Mouse (Mus musculus): ENCODE data around the gene Bcar3. TPM values are rescaled to one million over a fixed set of nuclear protein-coding genes. Genes with fewer than 3 reads are reported as not detected.

Bcar3 gene
- total and polyA plus RNA-seq, 2 experiments from 2014 or later: 6.3 to 23.8 TPM

DNA sequence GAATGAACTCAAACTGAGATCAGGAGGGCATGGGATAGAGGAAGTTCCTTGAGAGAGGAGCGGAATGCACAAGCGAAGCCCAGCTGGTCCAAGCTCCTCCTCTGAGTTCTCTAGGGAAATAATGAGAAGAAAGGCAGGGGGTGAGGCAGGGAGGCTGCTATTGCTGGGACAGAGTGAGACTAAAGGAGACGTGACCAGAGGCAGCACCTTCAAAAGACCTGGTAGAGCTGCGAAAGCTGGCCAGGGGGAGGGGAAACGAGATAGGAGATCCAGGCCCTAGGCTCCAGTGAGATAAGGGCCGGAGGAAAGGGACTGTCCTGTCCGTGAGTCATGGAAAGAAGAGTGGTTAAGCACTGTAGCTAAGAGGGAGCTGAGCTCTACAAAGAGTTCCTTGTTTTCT, 20.0 kb downstream of the Bcar3 start:
- no peak overlapping the region for H3K9ac ChIP-seq (replicated peaks; ENCODE audit: low read length)
- no peak for DNase-seq (ENCODE audit: low spot score)
- no peak overlapping the region for H3K27ac ChIP-seq
- 54% methylated on average over 7 of the region's 7 CpGs for WGBS
- no peak overlapping the region for H3K4me3 ChIP-seq (ENCODE audit: low read length)
- no peaks in the 10 kb centered on the region for H3K4me1 ChIP-seq (ENCODE audit: insufficient read depth, low read length)
- H3K9me3 ChIP-seq (ENCODE audit: low read length): no peaks in the 10 kb centered on the region
- H3K27me3 ChIP-seq (ENCODE audit: insufficient read depth, low read length): no peaks in the 10 kb centered on the region
- no peak for TF ChIP-seq CTCF (IDR thresholded peaks at IDR 0.05; ENCODE audit: low read depth)
- no peak overlapping the region for H3K4me2 ChIP-seq (ENCODE audit: low read depth, low read length)
- no peaks in the 10 kb centered on the region for H3K36me3 ChIP-seq (ENCODE audit: insufficient read depth, low read length)
- no peak for ATAC-seq

DNA sequence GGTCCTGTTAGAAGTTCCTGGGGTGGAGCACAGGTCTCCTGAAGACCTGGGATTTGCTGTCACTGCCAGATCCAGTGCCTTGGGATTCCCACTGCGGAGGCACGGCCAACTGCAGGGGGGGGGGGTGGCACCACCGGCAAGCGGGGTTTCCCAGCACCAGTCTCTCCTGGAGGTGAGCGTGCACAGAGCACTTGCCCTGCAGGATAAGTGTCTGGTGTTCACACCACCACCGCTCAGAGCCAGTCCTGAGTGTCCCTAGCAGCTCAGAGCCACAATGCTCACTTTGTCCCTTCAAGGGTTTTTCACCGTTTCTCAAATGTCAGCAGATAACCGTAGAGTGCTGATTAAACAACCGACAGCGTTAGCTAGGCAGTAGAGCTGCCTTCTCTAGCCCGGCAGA, 22.7 kb downstream of the Bcar3 start:
- WGBS: 8% methylated on average over 11 of the region's 11 CpGs
- 0 out of 2 replicates have a peak, but pooled peaks have one; percentile 44 for ATAC-seq
- H3K9ac ChIP-seq (replicated peaks; ENCODE audit: low read length): 0 out of 2 replicates have a peak overlapping the region, but pooled peaks have one; percentile 0

DNA sequence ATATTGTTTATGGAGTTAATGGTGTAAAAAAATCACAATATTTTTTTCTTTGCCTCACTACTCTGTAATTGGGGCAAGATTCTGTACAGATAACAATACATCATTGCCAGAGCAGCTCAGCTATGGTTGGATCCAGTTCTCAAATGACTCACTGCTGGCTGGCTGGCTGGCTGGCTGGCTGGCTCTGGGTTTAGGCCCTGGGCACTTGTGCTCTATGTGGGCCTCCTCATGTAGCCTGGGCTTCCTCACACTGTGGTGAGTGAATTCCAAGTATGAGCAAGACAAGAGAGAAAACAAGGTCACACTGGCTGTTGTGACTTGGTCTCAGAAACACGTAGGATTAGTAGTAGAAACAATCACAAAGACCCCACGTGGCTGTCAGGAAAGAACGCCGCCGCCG, 23.4 kb downstream of the Bcar3 start:
- Histone ChIP-seq H3K4me2 (ENCODE audit: low read depth, low read length) (no peak overlapping the region), H3K36me3 (ENCODE audit: insufficient read depth, low read length) (no peaks in the 10 kb centered on the region), H3K27ac (no peak overlapping the region), H3K27me3 (ENCODE audit: insufficient read depth, low read length) (no peaks in the 10 kb centered on the region), H3K4me3 (ENCODE audit: low read length) (no peak overlapping the region), H3K4me1 (ENCODE audit: insufficient read depth, low read length) (no peaks in the 10 kb centered on the region), H3K9me3 (ENCODE audit: low read length) (no peaks in the 10 kb centered on the region), H3K9ac (replicated peaks; ENCODE audit: low read length) (no peak overlapping the region)
- ATAC-seq (no peak), DNase-seq (ENCODE audit: low spot score) (no peak)
- WGBS: 89% methylated on average over 6 of the region's 6 CpGs
- no peak for TF ChIP-seq CTCF (IDR thresholded peaks at IDR 0.05; ENCODE audit: low read depth)

More for the DNA sequence above, 22.7 kb downstream of the Bcar3 start:
- Histone ChIP-seq H3K4me2 (ENCODE audit: low read depth, low read length) (peak overlapping the region; percentile 30), H3K27ac (no peak overlapping the region), H3K9me3 (ENCODE audit: low read length) (no peaks in the 10 kb centered on the region), H3K4me3 (ENCODE audit: low read length) (no peak overlapping the region), H3K27me3 (ENCODE audit: insufficient read depth, low read length) (no peaks in the 10 kb centered on the region), H3K36me3 (ENCODE audit: insufficient read depth, low read length) (no peaks in the 10 kb centered on the region), H3K4me1 (ENCODE audit: insufficient read depth, low read length) (no peaks in the 10 kb centered on the region)
- peak; percentile 27 for DNase-seq (ENCODE audit: low spot score)
- no peak for TF ChIP-seq CTCF (IDR thresholded peaks at IDR 0.05; ENCODE audit: low read depth)

DNA sequence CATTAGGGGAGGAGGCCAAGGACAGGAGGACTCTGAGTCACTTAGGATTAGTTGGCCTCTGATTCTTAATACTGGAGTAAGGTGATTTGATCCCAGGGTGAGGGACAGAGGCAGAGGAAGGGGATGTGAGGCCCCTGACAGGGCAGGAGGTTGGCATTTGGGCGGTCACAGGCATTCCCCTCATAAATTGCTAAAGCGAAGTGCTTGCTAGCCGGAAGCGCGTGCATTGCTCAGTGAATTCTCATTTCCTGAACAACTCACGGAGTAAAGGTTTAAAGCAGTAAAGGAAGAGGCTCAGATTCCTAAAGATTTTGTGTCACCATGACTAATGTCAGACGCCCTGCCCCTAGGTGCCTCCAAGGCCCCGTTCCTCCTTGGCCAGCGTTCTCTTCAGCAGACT, 28.3 kb downstream of the Bcar3 start:
- no peaks in the 10 kb centered on the region for H3K36me3 ChIP-seq (ENCODE audit: insufficient read depth, low read length)
- H3K9me3 ChIP-seq (ENCODE audit: low read length): no peaks in the 10 kb centered on the region
- no peak overlapping the region for H3K4me2 ChIP-seq (ENCODE audit: low read depth, low read length)
- 75% methylated on average over 9 of the region's 9 CpGs for WGBS
- no peak overlapping the region for H3K9ac ChIP-seq (replicated peaks; ENCODE audit: low read length)
- no peak overlapping the region for H3K4me3 ChIP-seq (ENCODE audit: low read length)
- no peak for TF ChIP-seq CTCF (IDR thresholded peaks at IDR 0.05; ENCODE audit: low read depth)
- DNase-seq (ENCODE audit: low spot score) (no peak), ATAC-seq (no peak)
- no peaks in the 10 kb centered on the region for H3K27me3 ChIP-seq (ENCODE audit: insufficient read depth, low read length)
- no peaks in the 10 kb centered on the region for H3K4me1 ChIP-seq (ENCODE audit: insufficient read depth, low read length)
- no peak overlapping the region for H3K27ac ChIP-seq

DNA sequence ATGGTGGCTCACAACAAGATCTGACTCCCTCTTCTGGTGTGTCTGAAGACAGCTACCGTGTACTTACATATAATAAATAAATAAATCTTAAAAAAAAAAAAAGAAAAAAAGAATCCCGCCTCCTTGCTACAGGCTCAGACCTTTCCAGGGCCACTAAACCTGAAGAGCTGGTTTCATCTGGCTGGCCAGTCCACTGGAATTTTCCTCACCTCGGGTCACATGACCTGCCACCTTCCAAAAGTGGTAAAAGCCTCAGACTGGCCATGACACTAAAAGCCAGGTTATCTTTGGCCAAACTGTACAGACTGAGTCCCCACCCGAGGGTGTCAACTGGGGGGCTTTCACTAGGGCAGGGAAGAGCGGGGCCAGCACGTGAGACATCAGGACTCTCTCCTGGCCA, 29.9 kb downstream of the Bcar3 start:
- ATAC-seq: no peak
- no peaks in the 10 kb centered on the region for H3K36me3 ChIP-seq (ENCODE audit: insufficient read depth, low read length)

DNA sequence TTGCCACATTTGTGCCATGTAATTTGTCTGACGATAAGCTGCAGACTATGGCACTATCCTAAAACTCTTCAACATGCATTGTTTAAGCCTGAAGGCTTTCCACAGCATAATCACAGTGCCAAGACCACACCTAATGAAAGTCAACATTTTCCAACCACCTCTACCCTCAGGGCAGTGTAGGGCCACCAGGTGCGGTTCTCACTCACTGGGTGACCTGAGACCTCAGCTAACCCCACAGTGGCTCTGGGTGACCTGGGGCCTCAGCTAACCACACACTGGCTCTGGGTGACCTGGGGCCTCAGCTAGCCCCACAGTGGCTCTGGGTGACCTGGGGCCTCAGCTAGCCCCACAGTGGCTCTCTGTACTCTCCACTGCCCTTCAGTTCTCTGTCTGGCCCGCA, 30.6 kb downstream of the Bcar3 start:
- Histone ChIP-seq H3K4me1 (ENCODE audit: insufficient read depth, low read length) (no peaks in the 10 kb centered on the region), H3K36me3 (ENCODE audit: insufficient read depth, low read length) (no peaks in the 10 kb centered on the region), H3K9ac (replicated peaks; ENCODE audit: low read length) (no peak overlapping the region), H3K4me3 (ENCODE audit: low read length) (no peak overlapping the region), H3K27ac (no peak overlapping the region), H3K9me3 (ENCODE audit: low read length) (no peaks in the 10 kb centered on the region), H3K4me2 (ENCODE audit: low read depth, low read length) (no peak overlapping the region), H3K27me3 (ENCODE audit: insufficient read depth, low read length) (no peaks in the 10 kb centered on the region)
- no peak for TF ChIP-seq CTCF (IDR thresholded peaks at IDR 0.05; ENCODE audit: low read depth)
- DNase-seq (ENCODE audit: low spot score): no peak
- 92% methylated on average over 3 of the region's 3 CpGs for WGBS
- no peak for ATAC-seq

More for the DNA sequence above, 29.9 kb downstream of the Bcar3 start:
- no peaks in the 10 kb centered on the region for H3K4me1 ChIP-seq (ENCODE audit: insufficient read depth, low read length)
- WGBS: 88% methylated on average over 6 of the region's 6 CpGs
- no peak overlapping the region for H3K4me2 ChIP-seq (ENCODE audit: low read depth, low read length)
- TF ChIP-seq CTCF (IDR thresholded peaks at IDR 0.05; ENCODE audit: low read depth): no peak
- no peaks in the 10 kb centered on the region for H3K9me3 ChIP-seq (ENCODE audit: low read length)
- no peak overlapping the region for H3K27ac ChIP-seq
- DNase-seq (ENCODE audit: low spot score): no peak
- no peak overlapping the region for H3K9ac ChIP-seq (replicated peaks; ENCODE audit: low read length)
- H3K4me3 ChIP-seq (ENCODE audit: low read length): no peak overlapping the region
- no peaks in the 10 kb centered on the region for H3K27me3 ChIP-seq (ENCODE audit: insufficient read depth, low read length)

DNA sequence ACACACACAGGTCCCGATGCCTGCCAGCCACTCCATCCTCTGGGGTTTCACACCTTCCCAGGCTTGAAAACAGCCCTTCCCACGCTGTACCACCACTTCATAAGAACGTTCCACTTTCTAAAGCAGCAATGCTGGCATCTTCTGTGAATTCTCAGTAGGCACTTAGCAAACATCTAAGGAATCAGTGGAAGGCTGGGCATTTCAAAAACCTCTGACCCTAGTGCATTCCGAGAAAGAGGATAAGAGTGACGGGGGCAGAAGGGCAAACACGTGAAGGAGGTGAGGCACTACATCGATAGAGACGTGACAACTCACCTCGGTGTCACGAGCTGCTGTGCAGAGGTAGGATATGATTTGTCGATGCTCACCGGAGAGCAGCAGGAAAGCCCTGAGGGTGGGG, 36.5 kb downstream of the Bcar3 start:
- ATAC-seq (no peak), DNase-seq (ENCODE audit: low spot score) (no peak)
- H3K27me3 ChIP-seq (ENCODE audit: insufficient read depth, low read length): no peaks in the 10 kb centered on the region
- no peak for TF ChIP-seq CTCF (IDR thresholded peaks at IDR 0.05; ENCODE audit: low read depth)
- H3K9me3 ChIP-seq (ENCODE audit: low read length): no peaks in the 10 kb centered on the region
- no peaks in the 10 kb centered on the region for H3K4me1 ChIP-seq (ENCODE audit: insufficient read depth, low read length)
- H3K4me2 ChIP-seq (ENCODE audit: low read depth, low read length): no peak overlapping the region
- no peaks in the 10 kb centered on the region for H3K36me3 ChIP-seq (ENCODE audit: insufficient read depth, low read length)
- H3K9ac ChIP-seq (replicated peaks; ENCODE audit: low read length): no peak overlapping the region
- no peak overlapping the region for H3K27ac ChIP-seq
- WGBS: 85% methylated on average over 12 of the region's 12 CpGs
- H3K4me3 ChIP-seq (ENCODE audit: low read length): no peak overlapping the region

Data from hindbrain, postnatal 0 days (tissue).